Mouse (Mus musculus) lung, postnatal 0 days (tissue): ENCODE measurements at regions not wholly inside any gene's neighbourhood (a gene's known extent, or its start where the extent isn't known, plus 50 kb on each side); places are given as distances from the start of the nearest gene placed in this dataset.

ENCODE experiments used
- CTCF ChIP-seq: IDR thresholded peaks from 2 replicates; pipeline ENCODE4 v1.5.1; 2016; ENCODE audit warnings: antibody characterized with exemption, mild to moderate bottlenecking
- EP300 ChIP-seq: IDR thresholded peaks from 2 replicates; pipeline ENCODE4 v1.6.1; 2016; ENCODE audit warnings: antibody characterized with exemption, mild to moderate bottlenecking, control low read depth

GRCm38 (mm10) chr5:43049381-43050301 is 183.3 kb upstream of the Cpeb2 start:
- TF ChIP-seq EP300 (no peak), CTCF (no peak)
